Mouse (Mus musculus): ENCODE data around the gene Exoc8. TPM values are rescaled to one million over a fixed set of nuclear protein-coding genes. Genes with fewer than 3 reads are reported as not detected.
A peak's percentile ranks its signal among the peaks of the same experiment; 100 is the strongest.

Gene Exoc8
- total RNA-seq, 2 experiments from 2014 or later: 18.5 to 22.8 TPM

- intact Hi-C loops (cut with DNase I): loop anchor here (5.0 kb wide), 1 partner anchor 35 kb away; the partner anchor contains the start of gene Egln1
- DNase-seq: no peak
These were observed 14.7 kb upstream of the Exoc8 start for GRCm38 (mm10) chr8:124911938-124912872.

GRCm38 (mm10) chr8:124910349-124910748 is 12.8 kb upstream of the Exoc8 start:
- DNase-seq: no peak
- intact Hi-C loops (cut with DNase I): loop anchor here (5.0 kb wide), 1 partner anchor 37 kb away; the partner anchor contains the start of gene Egln1

GRCm38 (mm10) chr8:124909936-124910335 is 12.4 kb upstream of the Exoc8 start:
- intact Hi-C loops (cut with DNase I): loop anchor here (5.0 kb wide), 1 partner anchor 37 kb away; the partner anchor contains the start of gene Egln1
- DNase-seq: no peak

- intact Hi-C loops (cut with DNase I): no loop called here
- DNase-seq: no peak
These were observed 8.0 kb upstream of the Exoc8 start for GRCm38 (mm10) chr8:124905482-124905881.

- intact Hi-C loops (cut with DNase I): no loop called here
- DNase-seq: no peak
These were observed 5.7 kb upstream of the Exoc8 start for GRCm38 (mm10) chr8:124903198-124903597.

- DNase-seq: peak in 1 of 2 experiments; percentile 25
- intact Hi-C loops (cut with DNase I): loop anchor here (10.0 kb wide), 1 partner anchor 174 kb away; the partner anchor contains the start of genes Arv1 and Ttc13
These were observed 873 bp upstream of the Exoc8 start for GRCm38 (mm10) chr8:124898251-124898905.

- DNase-seq: peak; percentile 76 to 77
- intact Hi-C loops (cut with DNase I): loop anchor here (1.0 to 10.0 kb wide), 5 partner anchors 32 to 172 kb away; partner anchors contain the start of genes Arv1, Egln1, Tsnax and Ttc13
These were observed 696 bp downstream of the Exoc8 start for GRCm38 (mm10) chr8:124896632-124897385.

GRCm38 (mm10) chr8:124896010-124896631 is 1.4 kb downstream of the Exoc8 start:
- intact Hi-C loops (cut with DNase I): loop anchor here (2.0 to 10.0 kb wide), 4 partner anchors 31 to 171 kb away; partner anchors contain the start of genes Arv1, Tsnax and Ttc13
- no peak for DNase-seq

GRCm38 (mm10) chr8:124892596-124892995 is 4.9 kb downstream of the Exoc8 start:
- intact Hi-C loops (cut with DNase I): loop anchor here (10.0 kb wide), 1 partner anchor 168 kb away; the partner anchor contains the start of genes Arv1 and Ttc13
- no peak for DNase-seq

GRCm38 (mm10) chr8:124888385-124888784 is 9.1 kb downstream of the Exoc8 start:
- intact Hi-C loops (cut with DNase I): no loop called here
- no peak for DNase-seq

- intact Hi-C loops (cut with DNase I): no loop called here
These were observed 18.5 kb downstream of the Exoc8 start for GRCm38 (mm10) chr8:124878946-124879526.

GRCm38 (mm10) chr8:124878141-124878540 is 19.4 kb downstream of the Exoc8 start:
- intact Hi-C loops (cut with DNase I): no loop called here
- DNase-seq: no peak

More at GRCm38 (mm10) chr8:124878946-124879526, 18.5 kb downstream of the Exoc8 start:
- DNase-seq: no peak

GRCm38 (mm10) chr8:124872690-124873089 is 24.8 kb downstream of the Exoc8 start:
- intact Hi-C loops (cut with DNase I): no loop called here
- no peak for DNase-seq

GRCm38 (mm10) chr8:124872081-124872480 is 25.4 kb downstream of the Exoc8 start:
- intact Hi-C loops (cut with DNase I): no loop called here
- DNase-seq: no peak

- intact Hi-C loops (cut with DNase I): no loop called here
- DNase-seq: no peak
These were observed 26.0 kb downstream of the Exoc8 start for GRCm38 (mm10) chr8:124871474-124871873.

- DNase-seq: no peak
- intact Hi-C loops (cut with DNase I): no loop called here
These were observed 27.8 kb downstream of the Exoc8 start for GRCm38 (mm10) chr8:124869708-124870107.

GRCm38 (mm10) chr8:124867126-124867525 is 30.4 kb downstream of the Exoc8 start:
- intact Hi-C loops (cut with DNase I): no loop called here
- DNase-seq: no peak

GRCm38 (mm10) chr8:124866669-124867068 is 30.8 kb downstream of the Exoc8 start:
- intact Hi-C loops (cut with DNase I): no loop called here
- no peak for DNase-seq

GRCm38 (mm10) chr8:124863729-124864128 is 33.8 kb downstream of the Exoc8 start:
- intact Hi-C loops (cut with DNase I): loop anchor here (2.0 kb wide), 1 partner anchor 33 kb away; the partner anchor contains the start of genes Exoc8 and Sprtn
- no peak for DNase-seq

Data from heart, postnatal 36 days (tissue).